Mouse (Mus musculus): ENCODE data around the gene Chst4. TPM values are rescaled to one million over a fixed set of nuclear protein-coding genes. Genes with fewer than 3 reads are reported as not detected.
"Not testable (repeated sequence)": the region's sequence is repeated elsewhere in the genome, so short reads cannot be mapped to it uniquely, and the experiment has no call there.

Gene Chst4
- total RNA-seq (2021): not detected

GRCm38 (mm10) chr8:110039659-110040058, at the start of gene Chst4:
Chst4 (minus strand) TSS chr8:110039740.
- intact Hi-C loops (cut with DNase I): no loop called here
- no peak for DNase-seq

GRCm38 (mm10) chr8:110082416-110083105, 43.0 kb upstream of the Chst4 start:
- intact Hi-C loops (cut with DNase I): no loop called here
- no peak for DNase-seq

- intact Hi-C loops (cut with DNase I): no loop called here
- peak; percentile 74 for DNase-seq
Observed at GRCm38 (mm10) chr8:110079282-110080221, 40.0 kb upstream of the Chst4 start, which contains the start of gene Zfp612. Zfp612 (plus strand) TSS chr8:110079746.

GRCm38 (mm10) chr8:110074496-110074895, 35.0 kb upstream of the Chst4 start:
- DNase-seq: no peak
- intact Hi-C loops (cut with DNase I): no loop called here

GRCm38 (mm10) chr8:110071600-110071999, 32.1 kb upstream of the Chst4 start:
- intact Hi-C loops (cut with DNase I): loop anchor here (2.0 kb wide), 1 partner anchor 101 kb away; no protein-coding TSS in a partner anchor
- DNase-seq: peak; percentile 77

- no peak for DNase-seq
- intact Hi-C loops (cut with DNase I): loop anchor here (2.0 kb wide), 1 partner anchor 99 kb away; no protein-coding TSS in a partner anchor
Observed at GRCm38 (mm10) chr8:110069706-110070105, 30.2 kb upstream of the Chst4 start.

GRCm38 (mm10) chr8:110065676-110066075, 26.1 kb upstream of the Chst4 start:
- DNase-seq: no peak
- intact Hi-C loops (cut with DNase I): no loop called here

- intact Hi-C loops (cut with DNase I): no loop called here
- DNase-seq: peak; percentile 33
Observed at GRCm38 (mm10) chr8:110064606-110065365, 25.2 kb upstream of the Chst4 start.

- DNase-seq: no peak
- intact Hi-C loops (cut with DNase I): no loop called here
Observed at GRCm38 (mm10) chr8:110064161-110064560, 24.6 kb upstream of the Chst4 start.

GRCm38 (mm10) chr8:110058207-110058606, 18.7 kb upstream of the Chst4 start:
- intact Hi-C loops (cut with DNase I): no loop called here
- DNase-seq: no peak

- intact Hi-C loops (cut with DNase I): no loop called here
- DNase-seq: no peak
Observed at GRCm38 (mm10) chr8:110051208-110051607, 11.7 kb upstream of the Chst4 start.

GRCm38 (mm10) chr8:110040509-110040908, 969 bp upstream of the Chst4 start:
- intact Hi-C loops (cut with DNase I): no loop called here
- no peak for DNase-seq

- no peak for DNase-seq
- intact Hi-C loops (cut with DNase I): no loop called here
Observed at GRCm38 (mm10) chr8:110039216-110039615, 324 bp downstream of the Chst4 start.

- DNase-seq: peak; percentile 72
Observed at GRCm38 (mm10) chr8:110036156-110036555, 3.4 kb downstream of the Chst4 start.

GRCm38 (mm10) chr8:110034331-110034730, 5.2 kb downstream of the Chst4 start:
- no peak for DNase-seq
- intact Hi-C loops (cut with DNase I): no loop called here

More at GRCm38 (mm10) chr8:110036156-110036555, 3.4 kb downstream of the Chst4 start:
- intact Hi-C loops (cut with DNase I): no loop called here

- intact Hi-C loops (cut with DNase I); DNase-seq: not testable (repeated sequence)
Observed at GRCm38 (mm10) chr8:110033771-110034170, 5.8 kb downstream of the Chst4 start.

- intact Hi-C loops (cut with DNase I): no loop called here
- no peak for DNase-seq
Observed at GRCm38 (mm10) chr8:110022768-110023344, 16.7 kb downstream of the Chst4 start.

GRCm38 (mm10) chr8:110022081-110022480, 17.5 kb downstream of the Chst4 start:
- no peak for DNase-seq
- intact Hi-C loops (cut with DNase I): no loop called here

- intact Hi-C loops (cut with DNase I): no loop called here
- peak; percentile 60 for DNase-seq
Observed at GRCm38 (mm10) chr8:110010868-110011267, 28.7 kb downstream of the Chst4 start.

- DNase-seq: no peak
- intact Hi-C loops (cut with DNase I): no loop called here
Observed at GRCm38 (mm10) chr8:110008995-110009446, 30.5 kb downstream of the Chst4 start.

Data from left cerebral cortex, postnatal 4 days (tissue).